Mouse (Mus musculus): Measurements from ENCODE around the gene 9430097D07Rik.

The 9430097D07Rik gene

GRCm38 (mm10) chr2:32597699-32598098 is 22.2 kb upstream of the 9430097D07Rik start:
- no peak for DNase-seq (ENCODE audit: low read depth, low spot score)

GRCm38 (mm10) chr2:32597248-32597647 is 21.8 kb upstream of the 9430097D07Rik start:
- DNase-seq (ENCODE audit: low read depth, low spot score), result no peak

DNA sequence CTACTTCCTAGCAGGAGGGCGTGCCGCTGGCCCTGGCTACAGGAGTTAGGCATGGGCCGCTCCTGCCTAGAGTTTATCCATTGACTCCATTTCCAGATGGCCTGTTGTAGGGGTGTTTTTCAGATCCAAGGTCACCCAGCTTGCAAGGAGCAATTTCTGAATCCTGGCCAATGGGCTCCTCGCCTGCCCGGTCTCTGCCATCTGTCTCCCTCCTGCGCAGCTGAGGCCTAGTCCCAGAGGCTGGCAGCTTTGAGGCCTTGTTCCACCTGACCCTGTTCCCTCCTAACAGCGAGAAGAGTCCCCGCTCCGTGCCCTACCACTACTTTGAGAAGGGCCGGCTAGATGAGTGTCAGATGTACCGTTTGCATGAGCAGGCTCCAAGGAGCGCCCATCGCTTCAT is 21.2 kb upstream of the 9430097D07Rik start:
- no peak for DNase-seq (ENCODE audit: low read depth, low spot score)

DNA sequence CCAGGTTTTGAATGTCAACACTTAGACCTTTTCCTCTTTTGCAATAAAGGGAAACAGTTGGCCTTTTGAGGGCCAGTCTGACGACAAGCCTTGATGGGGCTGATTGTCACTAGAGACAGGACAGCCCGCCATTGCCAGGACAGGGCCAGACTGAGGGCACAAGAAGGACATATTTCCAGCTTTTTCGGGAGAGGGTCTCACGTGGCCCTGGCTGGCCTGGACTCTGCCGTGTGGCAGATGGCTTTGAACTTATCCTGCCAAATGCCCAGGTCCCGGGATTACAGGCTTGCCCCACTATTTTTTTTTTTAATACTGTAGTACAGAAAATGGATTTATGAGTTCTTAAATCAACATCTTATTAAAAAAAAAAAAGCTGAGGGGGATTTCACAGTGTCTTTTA is 15.8 kb upstream of the 9430097D07Rik start:
- DNase-seq (ENCODE audit: low read depth, low spot score), result no peak

DNA sequence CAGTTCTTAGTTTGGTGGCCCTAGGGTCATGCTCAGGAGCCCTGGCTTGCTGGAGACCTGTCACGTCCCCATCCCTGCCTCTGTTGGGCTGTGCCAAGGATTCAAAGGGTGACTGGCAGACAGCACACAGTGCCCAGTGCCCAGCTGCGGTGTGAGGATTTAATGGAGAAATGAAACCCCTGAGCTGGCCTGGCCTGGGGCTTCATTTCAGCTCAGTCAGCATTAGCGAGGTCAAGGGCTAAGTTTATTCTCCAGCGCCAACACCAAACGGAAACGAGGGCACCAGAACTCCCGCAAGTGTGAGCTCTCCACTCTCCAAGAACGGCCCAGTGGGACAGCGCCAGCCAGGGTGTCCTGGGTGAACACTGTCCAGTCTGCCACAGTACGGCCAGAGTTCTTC is 14.7 kb upstream of the 9430097D07Rik start:
- DNase-seq (ENCODE audit: low read depth, low spot score), result no peak

GRCm38 (mm10) chr2:32589213-32589795 is 13.8 kb upstream of the 9430097D07Rik start:
- DNase-seq (ENCODE audit: low read depth, low spot score), result no peak

DNA sequence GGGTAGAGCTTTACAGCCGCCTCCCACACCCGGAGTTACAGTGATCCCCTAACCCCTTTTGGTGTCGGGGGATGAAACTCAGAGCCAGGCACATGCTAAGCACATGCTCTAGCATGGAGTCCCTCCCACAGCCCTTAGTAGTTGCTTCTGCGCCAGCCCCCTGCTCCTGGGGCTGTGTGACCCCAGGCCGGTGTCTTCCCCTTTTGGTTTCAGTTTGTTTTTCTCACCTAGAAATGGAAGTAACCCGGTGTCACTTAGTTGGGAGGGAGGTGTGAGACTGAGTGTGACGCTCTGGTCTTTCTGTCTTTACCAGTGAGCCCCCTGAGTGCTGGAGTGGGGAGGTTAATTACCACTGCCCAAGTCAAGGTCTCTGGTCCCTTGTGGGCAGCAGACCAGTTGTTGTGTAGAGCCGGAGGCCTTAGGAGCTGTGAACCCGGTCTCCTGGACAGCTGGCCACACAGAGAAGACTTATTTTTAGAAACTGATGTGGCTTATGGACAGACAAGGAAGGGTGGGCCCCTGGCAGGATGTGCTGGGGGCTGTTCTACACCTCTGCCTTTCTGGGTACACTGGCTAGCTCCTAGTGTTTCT is 12.3 kb upstream of the 9430097D07Rik start:
- DNase-seq (ENCODE audit: low read depth, low spot score), result no peak

DNA sequence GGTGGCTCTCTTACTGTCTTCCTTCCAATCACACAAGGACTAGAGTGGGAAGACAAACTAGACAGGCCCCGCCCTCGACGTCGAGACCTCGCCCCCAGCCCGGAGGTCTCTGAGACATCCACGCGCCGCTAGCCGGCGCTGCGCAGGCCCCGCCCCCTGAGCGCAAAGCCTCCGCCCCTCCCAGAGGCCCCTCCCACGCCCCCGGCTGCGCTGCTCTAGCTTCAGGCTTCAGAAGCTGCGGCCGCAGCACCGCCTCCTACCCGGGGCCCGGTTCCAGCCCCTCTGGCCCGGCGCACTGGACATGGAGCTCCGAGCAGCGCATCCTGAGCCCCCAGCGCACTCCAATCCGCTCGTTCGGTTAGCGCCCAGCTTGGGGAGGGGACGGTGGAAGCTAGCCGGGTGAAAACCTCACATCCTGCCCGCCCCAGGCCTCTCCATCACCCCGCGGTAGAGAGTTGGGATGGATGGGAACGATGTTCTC is 11.4 kb upstream of the 9430097D07Rik start, which contains the start of gene St6galnac4:
St6galnac4 (plus strand) TSS at position 225 of the 481 bp plus-strand sequence.
- DNase-seq (ENCODE audit: low read depth, low spot score), result peak; percentile 94

DNA sequence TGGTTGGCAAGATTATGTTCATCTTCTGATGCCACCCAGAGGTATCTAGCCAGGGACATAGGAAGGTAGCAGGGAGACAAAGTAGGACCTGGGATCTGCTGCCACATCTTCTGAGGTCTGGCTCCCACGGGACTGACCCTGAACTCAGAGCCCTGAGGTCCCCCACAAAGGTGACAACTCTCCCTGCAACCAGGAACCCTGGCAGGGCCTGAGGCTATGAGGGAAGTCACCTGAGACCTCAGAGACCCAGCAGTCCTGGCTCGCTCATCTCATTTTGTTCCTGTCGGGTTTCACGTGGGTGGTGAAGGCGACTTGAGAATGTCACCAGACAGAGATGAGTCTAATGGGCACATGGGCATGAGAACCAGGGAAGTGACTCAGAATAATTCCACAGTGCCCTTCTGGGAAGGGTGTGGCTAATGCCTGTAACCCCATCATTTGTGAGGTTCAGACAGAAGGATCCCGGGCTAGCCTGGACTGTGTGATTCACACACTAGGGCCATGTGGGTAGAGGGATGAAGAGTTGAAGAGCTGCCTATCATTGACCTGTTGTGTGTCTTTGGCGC is 9.7 kb upstream of the 9430097D07Rik start:
- DNase-seq (ENCODE audit: low read depth, low spot score), result no peak

- DNase-seq (ENCODE audit: low read depth, low spot score), result peak; percentile 89
Observed at GRCm38 (mm10) chr2:32582830-32583799, 7.6 kb upstream of the 9430097D07Rik start.

GRCm38 (mm10) chr2:32581450-32582095 is 6.1 kb upstream of the 9430097D07Rik start:
- DNase-seq (ENCODE audit: low read depth, low spot score), result peak; percentile 46

DNA sequence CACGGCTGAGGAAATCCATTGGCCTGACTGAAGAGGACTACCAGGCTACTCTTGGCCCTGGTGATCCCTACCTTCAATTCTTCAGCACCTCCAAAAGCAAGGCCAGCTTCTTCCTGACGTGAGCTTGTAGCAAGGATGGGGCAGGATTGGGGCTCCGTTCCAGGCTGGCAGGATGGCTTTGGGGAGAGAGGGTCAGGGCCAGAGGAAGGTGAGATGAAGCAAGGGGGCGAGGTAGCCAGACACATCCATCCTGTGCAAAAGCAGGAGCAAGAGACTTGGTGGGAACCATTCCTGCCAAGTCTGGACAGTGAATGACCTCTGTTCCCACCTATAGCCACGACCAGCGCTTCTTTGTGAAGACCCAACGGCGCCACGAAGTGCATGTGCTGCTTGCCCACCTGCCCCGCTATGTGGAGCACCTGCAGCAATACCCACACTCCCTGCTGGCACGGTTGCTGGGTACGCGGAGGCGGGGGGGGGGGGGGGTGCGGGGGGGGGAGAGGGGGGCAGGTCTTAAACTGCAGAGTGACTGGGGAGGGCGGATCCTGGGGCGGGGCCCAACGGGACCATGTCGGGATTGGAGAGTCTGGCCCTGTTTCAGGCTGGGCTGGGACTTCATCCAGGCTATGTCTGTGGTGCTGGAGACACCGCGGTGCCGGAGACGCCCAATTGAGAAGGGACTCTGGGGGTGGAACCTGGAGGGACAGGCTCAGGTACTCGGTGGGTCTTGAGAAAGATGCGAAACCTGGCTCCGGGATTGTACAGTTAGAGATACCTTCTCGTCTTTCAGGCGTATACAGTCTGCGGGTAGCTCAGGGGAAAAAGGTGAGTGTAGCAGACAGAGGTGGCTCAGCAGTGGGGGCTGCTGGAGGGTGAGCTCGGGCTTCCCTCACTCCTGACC is 2.9 kb upstream of the 9430097D07Rik start:
- DNase-seq (ENCODE audit: low read depth, low spot score), result no peak

DNA sequence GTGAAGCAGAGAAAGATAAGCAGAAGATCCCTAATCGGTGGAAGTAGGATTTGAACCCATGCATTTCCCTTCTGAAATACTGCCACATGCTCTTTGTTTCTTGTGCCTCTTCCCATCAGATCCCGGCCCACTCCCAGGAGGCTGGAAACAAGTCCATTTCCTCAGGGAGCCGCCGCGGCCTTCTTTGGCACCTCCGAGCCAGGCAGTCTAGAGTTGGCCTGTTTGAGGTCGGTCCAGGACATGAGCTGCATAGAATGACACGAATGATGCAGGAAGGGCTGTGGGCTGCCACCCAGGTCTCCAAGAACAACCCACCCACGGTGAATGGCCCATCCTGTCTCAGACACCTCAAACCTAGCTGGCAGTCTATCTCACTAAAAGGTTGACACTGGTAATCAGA is 1.0 kb upstream of the 9430097D07Rik start:
- DNase-seq (ENCODE audit: low read depth, low spot score), result no peak

DNA sequence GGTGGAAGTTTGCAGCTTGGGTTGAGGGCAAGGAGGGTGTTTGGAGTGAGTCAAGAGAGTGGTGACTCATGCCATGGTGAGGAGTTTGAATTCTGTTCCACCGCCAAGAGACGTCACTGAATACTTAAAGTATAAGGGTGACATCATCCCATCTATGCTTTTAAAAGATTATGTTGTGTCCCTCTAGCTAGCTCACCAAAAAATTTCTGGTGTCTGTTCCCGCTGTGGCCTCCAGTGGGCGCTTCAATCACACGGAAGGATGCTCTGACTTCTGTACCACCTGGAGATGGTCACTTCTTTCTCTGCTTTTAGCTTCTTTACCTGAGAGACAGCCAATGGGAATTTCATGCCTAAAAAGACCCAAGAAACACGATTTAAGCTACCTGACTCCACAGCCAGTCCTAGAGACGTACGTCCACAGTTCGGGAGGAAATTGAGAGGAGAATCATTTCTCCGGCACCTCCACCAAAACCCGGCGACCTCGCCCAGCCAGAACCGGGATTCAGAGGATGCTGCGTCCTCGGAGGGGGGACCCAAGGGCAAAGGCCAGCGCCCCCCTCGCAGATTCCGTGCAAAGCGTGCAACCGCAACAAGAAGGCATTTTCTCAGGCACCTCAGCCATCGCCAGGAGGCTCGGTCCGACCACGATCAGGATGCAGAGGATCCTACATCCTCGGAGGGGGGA is 441 bp downstream of the 9430097D07Rik start:
- peak; percentile 56 for DNase-seq (ENCODE audit: low read depth, low spot score)

- DNase-seq (ENCODE audit: low read depth, low spot score), result no peak
Observed at GRCm38 (mm10) chr2:32574497-32574896, 987 bp downstream of the 9430097D07Rik start, which contains the start of gene Pip5kl1. Pip5kl1 (plus strand) TSS chr2:32574797.

DNA sequence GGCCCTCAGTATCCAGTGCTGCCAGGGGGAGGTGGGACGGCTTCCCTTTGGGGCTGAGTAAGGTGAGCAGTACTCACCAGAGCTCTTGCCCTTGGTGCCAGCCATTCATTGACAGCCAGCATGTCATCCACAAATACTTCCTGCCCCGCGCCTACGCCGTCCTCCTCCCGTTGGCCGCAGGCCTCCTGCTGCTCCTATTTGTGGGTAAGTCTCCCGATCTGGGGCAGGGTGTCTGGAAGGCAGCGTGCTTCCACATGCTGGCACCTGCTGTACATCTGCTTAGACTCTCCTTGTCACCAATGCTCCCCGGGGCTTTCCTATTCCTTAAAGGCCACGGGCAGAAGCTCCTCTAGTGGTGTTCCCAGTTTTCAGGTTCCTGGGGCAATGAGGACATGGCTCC is 3.3 kb downstream of the 9430097D07Rik start:
- DNase-seq (ENCODE audit: low read depth, low spot score), result no peak

DNA sequence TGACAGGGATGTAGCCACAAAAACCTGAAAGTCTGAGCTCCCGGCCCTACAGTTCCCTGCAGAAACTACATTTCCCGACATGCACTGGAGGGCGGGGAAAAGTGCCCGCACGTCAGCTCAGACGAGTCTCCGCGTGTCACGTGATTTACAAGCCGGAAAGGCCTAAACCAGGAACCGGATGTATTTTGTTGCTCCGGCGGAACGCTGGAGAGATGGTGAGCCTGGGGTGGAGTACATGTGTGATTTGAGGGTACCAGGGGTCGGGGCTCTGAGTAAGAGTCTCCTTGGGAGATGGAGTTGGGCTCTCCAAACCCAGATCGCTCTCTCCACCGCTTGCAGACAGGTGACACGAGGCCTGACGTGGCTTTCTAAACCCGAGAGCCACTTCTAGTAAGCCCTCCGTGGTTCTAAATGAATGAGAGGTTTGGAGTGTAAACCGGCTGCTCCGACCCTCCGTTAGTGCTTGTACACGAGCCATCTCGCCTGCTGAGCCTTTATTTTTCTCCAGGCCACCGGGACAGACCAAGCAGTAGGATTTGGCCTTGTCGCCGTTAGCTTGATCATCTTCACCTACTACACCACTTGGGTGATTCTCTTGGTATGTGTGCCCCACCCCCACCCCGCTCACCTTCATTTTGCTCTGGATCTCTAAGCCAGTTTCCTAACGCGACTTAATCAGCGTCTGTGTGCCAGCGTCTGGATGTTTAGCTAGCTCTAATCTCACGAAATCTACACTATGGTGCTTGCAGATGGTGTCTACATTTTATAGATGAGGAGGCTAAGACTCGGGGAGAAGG is 4.6 kb downstream of the 9430097D07Rik start, which contains the start of gene Dpm2:
Dpm2 (plus strand) TSS at position 161 of the 797 bp plus-strand sequence.
- DNase-seq (ENCODE audit: low read depth, low spot score), result peak; percentile 90

GRCm38 (mm10) chr2:32568941-32569340 is 6.5 kb downstream of the 9430097D07Rik start:
- DNase-seq (ENCODE audit: low read depth, low spot score), result no peak

DNA sequence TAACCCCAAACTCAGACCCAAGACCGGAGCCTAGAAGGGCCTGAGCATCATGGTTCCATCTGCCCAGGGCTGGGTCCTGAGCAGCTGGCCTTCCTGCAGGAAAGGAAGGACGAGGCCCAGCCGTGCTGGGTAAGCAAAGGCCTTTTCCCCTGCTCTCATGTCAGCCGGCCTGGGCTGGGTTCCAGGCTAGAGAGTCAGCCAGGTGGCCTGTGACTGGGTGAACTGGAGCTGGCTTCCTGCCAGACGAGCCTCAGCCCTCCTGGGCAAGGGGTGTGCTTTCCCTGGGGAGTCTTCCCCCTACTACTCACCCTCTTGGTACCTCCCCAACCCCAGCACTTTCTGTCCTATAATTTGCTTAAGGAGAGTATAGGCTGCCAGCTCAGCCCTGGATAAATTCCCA is 7.3 kb downstream of the 9430097D07Rik start:
- DNase-seq (ENCODE audit: low read depth, low spot score), result no peak
